Mouse (Mus musculus): ENCODE measurements around the gene Dab2ip.

Dab2ip gene

DNA sequence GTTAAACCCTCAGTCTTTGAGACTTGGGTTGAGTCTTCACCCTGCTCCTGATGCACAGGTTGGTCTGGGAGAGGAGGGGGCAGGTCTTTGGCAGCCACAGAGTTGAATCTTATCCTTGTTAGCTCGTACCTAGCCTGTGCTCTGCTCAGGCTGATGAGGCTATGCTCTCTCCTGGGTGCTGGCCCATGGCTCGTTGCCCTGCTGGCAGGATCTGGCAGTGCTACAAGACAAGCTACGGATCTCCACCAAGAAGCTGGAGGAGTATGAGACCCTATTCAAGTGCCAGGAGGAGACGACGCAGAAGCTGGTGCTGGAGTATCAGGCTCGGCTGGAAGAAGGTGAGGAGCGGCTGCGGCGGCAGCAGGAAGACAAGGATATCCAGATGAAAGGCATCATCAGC, 164.8 kb downstream of the Dab2ip start:
- DNase-seq: no peak

DNA sequence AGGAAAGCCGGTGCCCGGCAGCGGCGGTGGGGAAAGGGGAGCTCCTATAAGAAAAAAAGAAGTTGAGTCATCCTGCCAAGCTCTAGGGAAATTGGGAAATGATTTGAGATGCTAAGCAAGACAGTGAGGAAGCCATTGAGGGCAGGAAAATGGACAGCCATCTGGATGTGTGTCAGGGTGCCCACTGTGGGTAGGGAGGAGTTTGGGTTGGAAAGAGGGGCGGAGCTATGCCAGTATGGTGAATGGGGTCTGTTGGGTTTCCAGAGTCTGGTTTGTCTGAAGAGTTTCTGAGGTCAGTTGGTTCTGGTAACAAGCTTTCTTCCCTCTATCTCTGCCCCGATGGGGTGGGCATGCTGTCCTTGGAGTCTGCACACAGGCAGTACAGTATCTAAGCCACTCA, 165.2 kb downstream of the Dab2ip start:
- no peak for DNase-seq

- no peak for DNase-seq
Measured at GRCm38 (mm10) chr2:35723691-35724090, 165.6 kb downstream of the Dab2ip start.

DNA sequence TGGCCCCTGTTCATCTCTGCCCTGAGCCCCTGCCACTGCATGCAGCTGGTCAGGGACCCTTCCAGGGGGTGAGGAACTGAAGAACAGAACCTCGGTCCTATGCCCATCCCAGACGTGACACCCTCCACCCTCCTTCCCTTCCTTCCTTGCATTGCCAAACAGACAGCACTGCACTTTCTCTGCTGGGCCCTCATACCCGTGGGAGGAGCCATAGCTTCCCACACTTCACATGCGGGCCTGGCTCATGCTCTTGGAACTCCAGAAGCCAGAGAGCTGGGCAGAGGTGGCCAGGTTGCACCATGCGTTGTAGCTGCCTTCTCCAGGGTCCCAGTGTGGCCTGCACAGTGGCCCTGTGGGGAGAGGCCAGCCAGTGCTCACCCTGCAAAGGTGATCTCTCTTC, 170.6 kb downstream of the Dab2ip start:
- no peak for DNase-seq

- no peak for DNase-seq
Measured at GRCm38 (mm10) chr2:35729077-35730065, 171.3 kb downstream of the Dab2ip start.

DNA sequence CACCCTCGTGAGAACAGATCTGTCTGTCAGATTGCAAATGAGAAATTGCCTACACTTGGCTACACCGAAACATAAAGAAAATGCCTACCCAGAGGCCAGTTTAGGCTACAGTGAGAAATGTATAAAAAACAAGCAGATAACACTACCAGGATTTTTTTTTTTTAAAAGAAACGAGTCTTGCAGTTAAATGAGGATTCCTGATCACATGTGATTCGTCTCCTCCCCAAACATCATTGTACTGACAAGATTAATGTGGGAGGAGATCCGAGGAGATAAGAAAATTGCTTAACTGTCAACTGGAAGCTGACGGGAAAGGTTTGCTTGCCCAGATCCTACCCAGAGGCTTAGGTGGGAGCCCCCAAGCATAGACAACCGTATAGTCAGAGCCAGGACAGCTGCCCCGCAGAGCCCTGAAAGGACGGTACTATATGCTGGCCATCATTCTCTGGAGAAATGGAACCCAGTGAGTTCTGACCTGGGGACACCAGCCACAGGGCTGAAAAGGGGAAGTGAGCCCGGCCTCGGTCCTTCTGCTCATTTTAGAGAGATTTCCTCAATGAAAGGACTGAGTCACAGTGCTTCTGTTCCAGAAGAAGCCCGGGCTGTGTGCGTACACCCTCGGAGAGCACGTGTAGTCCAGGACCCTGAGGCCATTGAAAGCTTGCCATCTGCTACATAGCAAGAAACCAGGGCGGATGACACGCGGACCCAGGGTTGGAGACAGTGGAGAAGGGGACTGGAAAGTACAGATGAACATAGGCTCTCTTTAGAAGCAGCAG, 173.8 kb downstream of the Dab2ip start:
- no peak for DNase-seq

- DNase-seq: peak; percentile 35
Measured at GRCm38 (mm10) chr2:35735001-35735400, 176.9 kb downstream of the Dab2ip start.

DNA sequence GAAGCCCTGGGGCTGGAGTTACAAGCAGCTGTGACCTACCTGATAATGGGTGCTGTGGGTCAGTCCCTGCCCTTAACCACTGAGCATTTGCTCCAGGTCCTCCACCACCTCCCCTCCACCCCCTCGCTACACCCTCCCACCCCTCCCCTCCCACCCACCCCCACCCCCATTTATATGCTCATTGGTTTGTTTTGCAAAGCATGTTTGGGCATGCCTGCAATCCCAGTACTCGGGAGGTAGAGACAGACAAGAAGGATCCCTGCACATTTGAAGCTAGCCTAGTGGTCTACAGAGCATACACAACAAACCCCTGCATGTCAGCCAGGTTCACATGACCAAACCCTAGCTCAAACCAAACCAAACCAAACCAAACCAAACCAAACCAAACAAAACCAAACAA, 178.0 kb downstream of the Dab2ip start:
- DNase-seq: no peak

DNA sequence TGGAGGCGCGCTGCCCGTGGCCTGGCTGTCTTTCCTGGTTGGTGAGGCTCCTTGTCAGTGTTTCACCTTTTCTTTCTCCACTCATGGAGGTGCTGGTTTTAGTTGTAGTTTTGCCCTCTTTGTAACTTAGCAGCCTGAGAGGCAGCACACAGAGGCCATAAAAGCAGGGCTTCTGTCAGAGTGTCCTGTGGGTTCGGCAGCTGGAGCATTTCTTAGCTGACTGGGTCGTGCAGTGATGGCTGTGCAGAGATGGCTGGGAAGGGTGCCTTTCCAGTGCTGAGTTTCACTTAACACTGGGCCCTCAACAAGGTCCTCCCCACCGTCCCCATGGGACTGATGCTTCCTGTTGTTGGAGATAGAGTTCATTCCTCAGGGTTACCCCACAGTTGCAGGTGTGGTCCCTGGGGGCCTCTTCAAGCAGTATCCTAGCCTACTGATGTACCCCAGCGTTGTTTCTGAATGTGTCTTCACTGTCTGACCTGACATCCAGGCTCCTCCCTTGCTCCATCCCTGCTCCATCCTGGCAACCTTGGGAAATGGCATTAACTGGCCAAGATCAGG, 179.5 kb downstream of the Dab2ip start:
- no peak for DNase-seq

DNA sequence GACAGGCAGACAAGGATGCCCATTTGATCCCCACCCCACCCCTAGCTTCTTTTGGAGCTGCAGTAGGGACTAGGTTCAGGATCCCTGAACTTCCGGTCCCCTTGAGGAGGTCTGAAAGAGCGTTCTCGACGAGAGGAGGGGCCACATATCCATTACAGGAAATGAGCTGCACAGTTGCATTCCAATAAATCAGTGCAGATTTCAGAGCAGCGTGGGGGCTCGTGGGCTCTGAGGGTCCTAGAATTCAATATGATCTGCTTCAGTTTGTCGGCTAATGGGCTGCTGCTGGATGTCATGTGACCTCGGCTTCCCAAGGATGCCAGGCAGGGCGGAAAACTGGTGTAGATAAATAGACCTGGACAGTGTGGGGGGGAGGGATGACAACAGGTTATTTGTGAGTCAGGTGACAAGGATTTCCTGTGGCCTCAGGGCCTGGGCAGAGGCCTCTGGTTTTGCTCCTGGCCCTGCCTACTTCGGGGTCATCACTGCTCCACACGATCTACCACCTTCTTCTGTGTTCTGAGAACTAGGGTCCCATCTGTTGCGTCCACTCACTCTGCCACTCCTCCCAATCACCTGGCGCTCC, 181.7 kb downstream of the Dab2ip start:
- DNase-seq: no peak

DNA sequence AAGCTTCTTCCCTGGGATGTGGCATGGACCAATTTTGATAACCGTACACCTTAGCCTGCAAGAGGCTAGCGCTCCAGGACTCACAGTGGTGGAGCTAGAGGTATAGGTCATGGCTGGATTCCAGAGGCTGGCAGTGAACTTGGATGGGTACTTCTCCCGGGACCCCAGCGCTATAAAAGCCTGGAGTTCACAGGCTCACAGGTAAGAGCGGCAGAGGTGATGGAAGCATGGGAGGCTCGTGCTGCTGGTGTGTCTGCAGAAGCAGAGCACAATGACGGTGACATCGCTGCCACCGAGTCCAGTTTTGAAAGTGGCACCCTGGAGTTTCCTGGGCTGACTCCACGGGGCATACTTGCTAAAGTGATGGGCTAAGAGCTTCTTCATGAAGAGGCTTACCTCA, 187.8 kb downstream of the Dab2ip start:
- DNase-seq: no peak

- peak; percentile 45 for DNase-seq
Measured at GRCm38 (mm10) chr2:35746638-35747037, 188.6 kb downstream of the Dab2ip start.

DNA sequence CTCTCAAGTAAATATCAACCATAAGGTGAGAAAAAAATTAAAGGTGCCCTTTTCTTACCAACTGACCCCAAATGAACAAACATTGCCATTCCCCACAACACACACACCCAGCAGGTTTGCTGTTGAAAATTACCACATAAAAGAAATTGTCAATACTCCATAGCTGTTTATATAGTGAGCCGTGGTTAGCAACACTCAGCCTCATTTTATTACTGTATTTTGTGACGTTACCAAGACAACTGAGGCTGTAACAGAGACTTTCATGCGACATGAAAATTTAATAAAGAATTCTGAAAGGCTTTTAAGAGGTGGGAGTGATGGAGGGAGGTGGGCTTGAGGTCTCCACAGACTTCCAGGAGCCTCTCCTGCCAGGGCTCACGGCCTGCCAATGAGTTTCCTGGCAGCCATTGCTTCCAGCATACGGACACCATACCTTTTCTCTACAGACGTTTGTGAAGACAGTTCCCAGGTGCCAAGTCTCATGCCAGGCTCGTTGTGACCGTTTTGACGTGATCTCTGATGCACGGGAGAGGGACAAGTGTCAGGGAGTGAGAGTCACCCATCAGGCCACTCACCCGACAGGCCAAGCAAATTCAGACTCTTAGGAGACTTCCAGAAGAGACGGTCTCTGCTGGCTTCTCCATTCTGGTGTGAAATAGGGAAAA, 189.4 kb downstream of the Dab2ip start:
- DNase-seq: no peak

DNA sequence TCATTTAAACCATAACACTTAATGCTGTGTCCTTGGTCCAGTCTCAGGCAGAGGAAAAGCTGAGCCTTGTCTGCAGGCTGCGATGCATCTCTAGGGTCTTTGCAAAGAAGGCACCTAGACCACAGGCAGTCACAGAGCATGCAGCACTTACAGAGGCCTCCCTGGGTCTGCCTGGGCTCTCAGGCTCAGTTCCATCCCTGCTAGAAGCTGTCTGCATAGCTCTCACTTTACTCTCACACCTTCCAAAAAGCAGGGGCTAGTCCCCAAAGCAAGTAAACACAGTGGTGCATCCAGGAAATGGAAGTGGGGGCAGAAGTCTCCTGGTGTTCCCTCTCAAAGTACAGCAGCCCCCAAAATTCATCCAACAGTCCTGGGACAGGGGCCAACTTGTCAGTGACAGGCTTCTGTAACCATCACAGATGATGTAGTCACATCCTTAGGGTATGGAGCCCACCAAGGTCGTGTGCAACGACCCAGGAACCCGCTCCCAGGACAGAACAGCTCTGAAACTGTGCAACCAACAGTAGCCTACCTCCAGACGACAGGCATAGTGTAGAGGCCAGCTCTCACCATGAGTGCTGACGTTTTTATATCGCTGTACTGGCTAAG, 192.6 kb downstream of the Dab2ip start:
- no peak for DNase-seq

DNA sequence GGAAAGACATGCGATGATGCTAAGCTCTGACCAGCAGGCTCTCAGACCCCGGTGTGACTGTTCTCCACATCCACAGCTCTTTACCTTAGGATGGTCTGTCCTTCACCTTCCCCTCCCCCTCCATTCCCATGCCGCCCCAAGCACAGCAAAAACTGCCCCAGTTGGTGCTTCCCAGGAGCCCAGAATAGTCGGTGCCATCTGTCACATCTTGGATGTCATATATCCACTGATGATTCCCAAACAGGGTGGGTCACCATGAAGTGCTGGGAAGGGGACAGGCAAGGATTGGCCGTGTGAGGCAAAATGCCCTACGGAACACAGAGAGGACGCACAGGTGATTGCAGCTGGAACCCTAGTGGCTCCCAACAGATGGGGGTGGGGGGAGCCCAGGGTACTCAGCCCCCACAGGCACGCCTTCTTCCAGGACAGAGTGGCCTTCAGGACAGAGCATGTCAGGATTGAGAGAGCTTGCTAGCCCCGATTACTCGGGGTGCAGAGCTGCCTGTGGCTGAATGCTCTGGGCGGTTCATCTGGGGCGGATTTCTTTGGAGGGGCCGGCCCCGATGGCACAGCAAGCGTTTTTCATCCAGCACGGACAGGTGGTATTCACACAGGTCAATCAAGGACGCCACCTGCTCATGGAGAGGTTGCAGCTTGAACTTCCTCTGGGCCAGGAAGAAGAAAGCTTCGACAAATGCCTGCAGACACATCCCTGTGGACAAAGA, 193.9 kb downstream of the Dab2ip start:
- no peak for DNase-seq

DNA sequence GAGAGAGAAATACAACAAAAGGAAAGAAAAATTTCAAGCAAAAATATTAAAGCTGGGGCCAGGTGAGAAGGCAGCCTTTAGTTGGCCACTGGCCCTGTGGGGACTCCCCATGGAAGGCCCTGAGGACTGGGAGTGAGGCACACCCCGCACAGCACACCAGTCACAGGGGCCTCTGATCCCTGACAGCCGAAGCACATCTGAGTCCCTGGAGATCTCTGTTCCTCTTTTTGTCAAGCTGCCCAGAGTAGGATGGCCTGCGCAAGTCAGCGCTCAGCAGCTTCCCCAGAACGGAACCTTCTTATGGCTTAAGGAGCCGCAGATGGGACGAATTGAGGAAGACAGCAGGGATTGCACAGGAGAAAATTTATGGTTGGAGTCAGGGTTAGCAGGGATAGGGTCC, 198.4 kb downstream of the Dab2ip start:
- DNase-seq: no peak

- DNase-seq: no peak
Measured at GRCm38 (mm10) chr2:35760352-35760751, 202.3 kb downstream of the Dab2ip start.

GRCm38 (mm10) chr2:35760867-35761266, 202.8 kb downstream of the Dab2ip start:
- no peak for DNase-seq

DNA sequence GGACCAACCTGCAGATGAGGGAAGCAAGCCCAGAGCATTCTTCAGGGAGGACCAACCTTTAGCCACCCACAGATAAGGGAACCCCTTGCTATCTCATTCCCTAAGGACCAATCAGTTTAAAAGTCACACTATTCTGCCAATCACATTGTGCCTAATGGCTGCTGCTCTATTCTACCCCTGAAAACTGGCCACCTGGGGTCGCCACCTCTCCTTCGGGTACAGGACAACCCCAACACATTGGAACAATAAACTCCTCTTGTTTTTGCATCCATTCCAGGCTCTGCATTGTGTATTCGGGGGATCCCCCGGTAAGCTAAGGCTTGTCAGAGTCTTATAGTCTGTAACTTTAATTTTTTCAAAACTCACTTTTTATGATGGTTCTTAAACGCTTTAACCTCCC, 203.4 kb downstream of the Dab2ip start:
- no peak for DNase-seq

DNA sequence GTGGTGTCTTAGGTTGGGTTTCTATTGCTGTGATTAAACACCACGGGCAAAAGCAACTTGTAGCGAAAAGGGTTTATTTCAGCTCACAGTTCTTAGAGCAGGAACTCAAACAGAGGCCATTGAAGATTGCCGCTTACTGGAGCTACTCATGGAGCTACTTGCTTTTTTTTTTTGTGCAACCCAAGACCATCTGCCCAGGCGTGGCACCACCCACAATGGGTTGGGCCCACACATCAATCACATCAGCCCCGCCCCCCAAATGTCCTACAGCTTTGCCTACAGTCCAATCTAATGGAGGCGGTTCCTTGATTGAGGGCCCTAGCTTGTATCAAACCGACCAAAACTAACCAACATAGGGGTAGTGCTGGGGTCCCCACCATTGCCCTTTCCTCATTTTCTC, 205.8 kb downstream of the Dab2ip start:
- DNase-seq: no peak

GRCm38 (mm10) chr2:35764328-35764727, 206.3 kb downstream of the Dab2ip start:
- DNase-seq: no peak

Measured in right cerebral cortex, postnatal 4 days (tissue).